Mouse (Mus musculus) thymus, postnatal 36 days (tissue): ENCODE results near the gene Endov.
A peak's percentile ranks its signal among the peaks of the same experiment; 100 is the strongest.

Experiments
- DNase-seq, 2 experiments: peaks; one replicate each; pipeline ENCODE4 v3.0.0; 2022; ENCODE audit warnings: mixed read lengths in 2 of 2

Gene Endov

DNA sequence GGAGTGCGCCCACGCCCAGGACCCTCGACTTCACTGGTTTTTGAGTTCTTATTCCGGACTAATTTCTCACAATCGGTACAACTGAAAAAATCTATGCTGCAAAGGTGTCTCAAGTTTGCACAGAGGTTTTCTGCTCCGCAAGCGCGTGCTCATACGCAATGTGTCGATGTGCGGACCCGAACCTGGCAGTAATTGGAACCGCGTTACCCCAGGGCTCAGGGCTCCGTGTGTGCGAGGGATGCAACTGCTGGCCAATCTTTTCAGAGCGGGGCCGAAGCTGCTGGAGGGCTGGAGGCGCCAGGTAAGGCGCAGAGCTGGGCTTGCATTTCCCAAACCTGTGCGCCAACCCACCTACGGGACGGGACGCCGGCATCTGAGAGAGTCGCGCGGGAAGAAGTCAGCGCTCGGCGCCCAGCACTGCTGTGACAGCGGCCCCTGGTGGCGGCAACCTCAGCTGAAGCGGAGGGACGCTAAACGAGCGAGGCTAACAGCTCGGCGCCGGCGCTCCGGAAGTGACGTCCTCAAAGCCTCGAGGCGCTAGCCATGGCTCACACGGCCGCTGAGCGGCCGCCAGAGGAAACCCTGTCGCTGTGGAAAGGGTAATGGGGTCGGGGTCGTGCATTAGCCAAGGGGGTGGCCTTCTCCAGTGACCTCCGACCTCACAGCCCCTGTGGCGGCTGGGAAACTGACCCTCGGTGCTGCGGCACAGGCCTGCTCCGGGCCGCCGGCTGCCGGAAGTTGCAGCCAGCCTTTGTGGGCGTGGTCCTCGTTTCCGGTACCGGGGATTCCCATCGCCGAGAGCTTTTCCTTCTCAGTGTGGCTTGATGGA, at the start of gene Endov:
Gene Endov (plus strand): TSS at position 487 of the 829 bp plus-strand sequence.
- peak; percentile 96 to 99 for DNase-seq

GRCm38 (mm10) chr11:119442199-119442598, 48.9 kb upstream of the Endov start:
- peak; percentile 31 to 33 for DNase-seq

- DNase-seq, result no peak
These were observed 47.7 kb upstream of the Endov start for GRCm38 (mm10) chr11:119443442-119443841.

DNA sequence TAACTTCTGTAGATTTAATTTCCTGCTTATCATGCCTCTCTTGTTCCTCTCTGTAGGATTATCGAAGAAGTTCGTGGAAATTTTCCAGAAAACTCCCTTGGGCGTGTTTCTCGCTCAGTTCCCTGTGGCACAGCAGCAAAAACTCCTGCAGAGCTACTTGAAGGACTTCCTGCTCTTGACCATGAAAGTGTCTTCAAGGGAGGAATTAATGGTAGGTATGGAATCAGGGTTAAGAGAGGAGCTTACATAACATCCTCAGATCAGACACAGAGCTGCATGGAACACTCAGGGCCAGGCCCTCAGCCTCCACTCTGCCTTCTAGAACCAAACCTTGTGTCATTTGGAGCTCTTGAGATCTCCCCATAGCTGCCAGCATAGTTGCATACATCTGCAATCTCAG, 35.0 kb upstream of the Endov start:
- DNase-seq, result no peak

- DNase-seq, result no peak
These were observed 13.3 kb upstream of the Endov start for GRCm38 (mm10) chr11:119477876-119478275.

- DNase-seq, result no peak
These were observed 542 bp downstream of the Endov start for GRCm38 (mm10) chr11:119491690-119492087.

DNA sequence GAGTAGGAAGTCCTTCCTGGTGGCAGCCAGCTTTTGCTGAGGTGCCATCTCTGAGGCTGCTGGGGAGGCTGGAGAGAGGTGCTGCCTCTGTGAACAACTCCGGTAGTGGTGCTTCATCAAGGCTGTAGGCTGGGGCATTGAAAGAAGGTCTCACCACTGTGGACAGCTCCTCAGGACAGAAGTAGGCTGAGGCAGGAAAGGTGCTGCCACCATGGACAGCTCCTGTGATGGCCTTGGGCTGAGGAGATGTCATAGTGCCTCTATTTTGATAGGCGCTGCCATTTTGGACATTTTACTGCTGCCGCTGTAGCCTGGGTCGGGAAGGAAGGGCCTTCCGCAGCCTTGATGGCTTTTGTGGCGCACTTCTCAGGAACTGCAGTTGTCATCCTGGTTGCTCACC, 1.7 kb downstream of the Endov start:
- DNase-seq, result no peak

DNA sequence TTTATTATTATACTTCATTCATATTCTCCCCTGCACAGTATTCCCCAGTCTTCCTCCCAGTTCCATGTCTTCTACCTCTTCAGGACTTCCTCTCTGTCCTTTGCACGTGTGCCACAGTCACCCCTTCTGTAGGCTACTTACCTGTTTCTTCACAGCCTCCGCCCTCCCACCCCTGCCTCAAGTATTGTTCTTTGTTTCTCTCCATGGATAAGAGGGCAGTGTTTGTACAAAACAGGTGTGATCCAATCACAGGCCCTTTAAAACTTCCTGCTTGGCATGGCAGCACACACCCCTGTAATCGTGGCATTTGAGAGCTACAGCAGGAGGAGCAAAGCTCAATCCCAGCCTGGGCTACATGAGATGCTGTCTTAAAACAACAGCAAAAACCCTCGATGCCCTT, 2.4 kb downstream of the Endov start:
- no peak for DNase-seq

DNA sequence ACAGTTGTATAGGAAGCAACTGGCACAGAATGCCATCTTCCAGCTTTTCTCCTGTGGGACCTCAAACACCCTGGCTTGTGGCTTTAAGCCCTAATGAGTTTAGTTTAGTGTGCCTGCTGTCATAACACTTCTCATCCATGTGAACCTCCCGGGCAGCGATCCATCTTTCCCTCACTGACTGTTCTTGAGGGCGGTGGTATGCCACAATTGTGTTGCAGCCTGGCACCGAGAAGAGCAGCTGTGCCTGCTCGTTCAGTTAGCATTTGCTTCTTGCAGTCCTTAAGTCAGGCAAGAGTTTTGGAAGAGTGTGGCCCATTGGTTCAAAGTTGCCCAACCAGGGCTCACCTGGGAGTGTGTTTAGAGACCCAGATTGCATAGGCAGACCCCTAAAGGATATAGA, 5.0 kb downstream of the Endov start:
- DNase-seq, result no peak

- DNase-seq, result no peak
These were observed 6.3 kb downstream of the Endov start for GRCm38 (mm10) chr11:119497451-119497850.

- DNase-seq, result no peak
These were observed 8.2 kb downstream of the Endov start for GRCm38 (mm10) chr11:119499297-119499696.

DNA sequence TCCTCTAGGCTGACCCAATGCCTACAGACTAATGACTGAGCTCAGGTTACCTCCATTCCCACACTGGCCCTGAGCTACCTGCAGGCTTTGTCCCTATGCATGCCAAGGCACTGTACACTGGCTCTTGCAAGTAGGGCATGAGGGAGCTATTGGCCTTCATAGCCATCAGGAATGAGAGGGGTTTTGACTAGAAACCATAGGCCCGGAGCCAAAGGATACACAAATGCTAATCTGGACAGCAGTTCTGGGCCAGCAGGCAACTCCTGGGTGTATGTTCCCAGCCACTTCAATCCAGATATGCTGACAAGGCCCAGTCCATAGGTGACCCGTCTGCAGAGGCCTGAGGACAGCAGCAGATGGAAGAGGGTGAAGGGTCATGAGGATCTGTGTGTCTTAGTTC, 8.9 kb downstream of the Endov start:
- DNase-seq, result no peak

- DNase-seq, result peak; percentile 56 to 60
These were observed 12.5 kb downstream of the Endov start for GRCm38 (mm10) chr11:119503675-119504074.

- DNase-seq, result no peak
These were observed 15.2 kb downstream of the Endov start for GRCm38 (mm10) chr11:119506386-119506785.

GRCm38 (mm10) chr11:119507772-119508171, 16.6 kb downstream of the Endov start:
- no peak for DNase-seq

GRCm38 (mm10) chr11:119509165-119509776, 18.1 kb downstream of the Endov start:
- DNase-seq, result no peak

DNA sequence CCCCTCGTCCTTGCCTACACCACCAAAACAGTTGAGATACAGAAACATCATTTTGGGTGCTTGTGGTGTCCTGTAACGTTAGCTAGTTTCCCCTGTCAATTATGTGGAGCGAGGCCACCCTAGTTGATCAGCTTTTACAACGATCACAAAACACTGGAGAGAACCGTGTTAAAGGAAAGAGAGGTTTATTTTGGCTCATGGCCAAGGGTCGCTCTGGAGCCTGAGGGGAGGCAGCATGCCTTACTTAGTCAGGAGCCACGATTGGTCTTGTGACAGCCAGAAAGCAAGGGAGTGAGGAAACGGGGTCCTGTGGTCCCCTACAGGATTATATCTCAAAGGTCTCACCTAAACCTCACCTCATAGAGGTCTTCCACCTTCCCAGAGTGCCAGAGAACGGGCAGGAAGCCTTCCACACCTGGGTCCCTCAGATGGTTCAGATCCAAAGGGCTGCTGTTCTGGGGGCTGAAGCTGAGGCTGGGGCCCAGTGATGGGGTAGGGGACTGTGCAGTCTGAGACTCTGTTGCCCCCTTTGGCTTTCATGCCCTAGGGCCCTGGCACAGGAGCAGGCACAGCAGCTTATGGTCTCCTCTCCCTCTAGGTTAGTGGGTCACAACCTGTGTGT, 22.0 kb downstream of the Endov start:
- no peak for DNase-seq

DNA sequence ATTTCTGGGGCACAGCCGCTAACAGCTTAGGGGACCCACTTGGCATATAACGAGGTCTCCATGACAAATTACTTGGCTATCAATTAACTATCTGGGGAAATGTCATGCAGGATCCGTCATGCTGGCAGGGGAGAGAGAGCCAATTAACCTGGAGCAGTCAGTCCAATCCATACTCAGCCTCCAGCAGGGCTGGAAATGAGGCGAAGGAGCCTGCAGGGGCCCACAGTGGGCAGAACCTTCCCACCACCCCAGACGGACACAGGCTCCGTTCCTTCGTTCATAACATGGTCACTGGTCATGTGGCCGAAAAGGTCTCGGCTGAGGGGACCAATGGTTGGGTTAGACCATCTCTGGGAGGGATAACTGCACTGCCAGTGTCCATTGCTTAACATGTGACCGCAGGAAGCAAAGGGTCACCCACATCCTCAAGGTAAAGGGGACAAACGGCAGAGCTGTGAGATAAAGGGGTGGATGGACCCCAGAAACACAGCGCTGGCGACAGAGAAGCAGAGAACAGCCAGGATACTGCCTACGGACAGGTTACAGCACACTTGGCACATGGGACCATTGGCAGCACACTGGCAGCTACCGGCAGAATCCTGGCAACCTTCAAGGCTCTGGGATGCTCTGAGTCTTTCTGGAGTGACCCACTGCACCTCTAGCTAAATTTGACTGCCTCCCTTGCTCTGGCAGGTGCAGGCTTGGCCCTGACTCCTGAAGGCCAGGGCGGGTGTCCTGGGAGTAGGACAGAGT, 23.1 kb downstream of the Endov start:
- DNase-seq, result no peak

DNA sequence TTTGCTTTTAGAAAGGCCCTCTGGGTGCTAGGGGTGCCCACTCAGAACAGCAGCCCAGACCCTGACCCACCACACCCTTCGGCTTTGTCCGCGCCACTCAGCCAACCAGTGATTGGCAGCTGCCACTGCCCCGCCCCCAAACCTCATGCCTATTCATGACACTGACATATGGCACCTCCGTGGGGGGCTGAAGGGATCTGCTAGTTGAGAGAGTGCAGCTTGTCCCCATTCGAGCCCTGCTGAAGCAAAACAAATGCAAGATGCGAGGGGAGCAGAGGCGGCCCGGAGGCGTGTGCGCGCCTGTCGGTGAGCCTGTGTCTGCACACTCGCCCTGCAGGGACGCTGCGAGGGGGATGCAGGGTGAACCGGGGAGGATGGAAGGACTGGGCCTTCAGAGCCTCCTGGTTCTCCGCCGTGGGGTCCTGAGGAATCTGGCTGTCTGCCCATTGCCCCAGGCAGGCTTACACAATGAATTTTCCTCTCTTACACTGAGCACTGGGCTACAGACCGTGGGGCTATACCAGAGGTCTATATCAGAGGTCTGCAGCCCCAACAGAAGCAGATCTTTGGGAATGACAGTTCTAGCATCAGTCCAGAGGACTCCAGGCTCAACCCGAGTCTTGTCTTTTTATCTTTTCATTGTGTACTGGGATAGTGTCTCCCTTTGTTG, 24.0 kb downstream of the Endov start:
- no peak for DNase-seq

- no peak for DNase-seq
These were observed 24.9 kb downstream of the Endov start for GRCm38 (mm10) chr11:119515823-119516676.

GRCm38 (mm10) chr11:119516677-119517361, 25.7 kb downstream of the Endov start:
- DNase-seq, result no peak
